ENCODE assay signal across 10 mouse cellular contexts in the genomic region with DNA sequence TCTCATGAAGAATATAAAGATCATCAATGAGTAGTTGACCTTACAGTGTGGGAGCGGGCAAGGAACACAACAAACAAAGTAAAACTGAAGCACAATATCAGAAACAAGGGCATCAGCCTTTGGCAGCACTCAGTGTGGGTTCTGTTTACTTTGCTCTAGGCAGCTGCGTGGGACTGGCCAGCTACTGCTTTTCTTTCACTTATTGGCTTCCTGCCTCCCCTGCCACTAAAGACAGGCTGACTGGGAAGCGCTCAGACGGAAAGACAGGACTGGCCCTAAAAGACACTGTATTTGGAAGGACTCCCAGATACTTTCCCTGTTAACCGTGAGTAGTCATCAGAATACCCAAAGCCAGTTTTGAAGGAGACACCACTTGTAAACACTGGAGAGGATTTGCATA.
DNase-seq lines count a peak whose midpoint lies in the region; ATAC-seq lines count a peak whose summit lies in the region.
"Had no signal": no experiment of that assay in that cellular context is flagged by ENCODE, and none has a peak within 500 bp of the region (broad histone marks: within the 10 kb centered on the region; RNA-seq: fewer than 3 reads in every experiment).

No protein-coding gene starts in this region.

- H3K4me2 ChIP-seq in lung, embryonic 16.5 days (ENCODE audit: low read depth, low read length), result no peak overlapping the region
- H3K4me2 ChIP-seq: embryonic facial prominence, embryonic 12.5 days had no signal

- ATAC-seq in lung, embryonic 16.5 days (ENCODE audit: low read depth), result peak; percentile 68

- no peak overlapping the region for H3K4me3 ChIP-seq in lung, embryonic 16.5 days (ENCODE audit: low read length)
- H3K4me3 ChIP-seq: embryonic facial prominence, embryonic 12.5 days; heart, embryonic 10.5 days had no signal

- no peaks in the 10 kb centered on the region for H3K9me3 ChIP-seq in lung, embryonic 16.5 days (ENCODE audit: control insufficient read depth, low read length)
- H3K9me3 ChIP-seq: embryonic facial prominence, embryonic 12.5 days; heart, embryonic 10.5 days had no signal

- H3K4me1 ChIP-seq in lung, embryonic 16.5 days (replicated peaks; ENCODE audit: control insufficient read depth, insufficient read depth, low read length), result no peaks in the 10 kb centered on the region
- H3K4me1 ChIP-seq: embryonic facial prominence, embryonic 12.5 days; heart, embryonic 10.5 days had no signal

- H3K27ac ChIP-seq in lung, embryonic 16.5 days (ENCODE audit: low read length), result no peak overlapping the region
- H3K27ac ChIP-seq: embryonic facial prominence, embryonic 12.5 days; heart, embryonic 10.5 days had no signal

- 18% methylated on average over 5 of the region's 5 CpGs for WGBS in lung, embryonic 16.5 days

- no peaks in the 10 kb centered on the region for H3K36me3 ChIP-seq in lung, embryonic 16.5 days (ENCODE audit: control insufficient read depth, insufficient read depth, low read length)
- H3K36me3 ChIP-seq: embryonic facial prominence, embryonic 12.5 days; heart, embryonic 10.5 days had no signal

- H3K27me3 ChIP-seq in lung, embryonic 16.5 days (ENCODE audit: control insufficient read depth, insufficient read depth, low read depth, low read length), result no peaks in the 10 kb centered on the region
- H3K27me3 ChIP-seq: embryonic facial prominence, embryonic 12.5 days had no signal

- peak; percentile 17 for DNase-seq in cerebellum, adult 9-10 months
- no peak for DNase-seq in cerebellum, postnatal 36 days
- DNase-seq in layer of hippocampus, postnatal 10 days (ENCODE audit: low spot score in 2 of 2), result peak; percentile 13 to 24
- no peak for DNase-seq in layer of hippocampus, adult 9-10 months (ENCODE audit: low spot score)
- DNase-seq in cerebellum, adult 9-11 months, result peak; percentile 25
- no peak for DNase-seq in thymus, postnatal 25 days
- DNase-seq in heart, adult 8-10 months (ENCODE audit: low spot score), result no peak

- H3K9ac ChIP-seq in lung, embryonic 16.5 days (ENCODE audit: low read length), result no peak overlapping the region
- H3K9ac ChIP-seq: embryonic facial prominence, embryonic 12.5 days had no signal

Comparison
In these comparisons a context has a peak if more than half of its experiments do, and no peak if none do; other contexts are left out.
1. DNase-seq: peak in cerebellum, adult 9-10 months (single experiment), layer of hippocampus, postnatal 10 days (2 of 2) and cerebellum, adult 9-11 months (single experiment); none in cerebellum, postnatal 36 days (0 of 2), layer of hippocampus, adult 9-10 months (single experiment), thymus, postnatal 25 days (single experiment) and heart, adult 8-10 months (single experiment).